Mouse (Mus musculus): ENCODE measurements at regions not wholly inside any gene's neighbourhood (a gene's known extent, or its start where the extent isn't known, plus 50 kb on each side); places are given as distances from the start of the nearest gene placed in this dataset.
A peak's percentile ranks its signal among the peaks of the same experiment; 100 is the strongest.

- no peak for DNase-seq (ENCODE audit: low spot score in 2 of 2)
Measured at GRCm38 (mm10) chr6:143287322-143287721, 120.3 kb downstream of the Etnk1 start.

- no peak for DNase-seq (ENCODE audit: low spot score in 2 of 2)
Measured at GRCm38 (mm10) chr6:143288491-143289130, 121.6 kb downstream of the Etnk1 start.

- DNase-seq (ENCODE audit: low spot score in 2 of 2) = no peak
Measured at GRCm38 (mm10) chr6:143293648-143294047, 126.6 kb downstream of the Etnk1 start.

GRCm38 (mm10) chr6:143298391-143298790 lies 131.4 kb downstream of the Etnk1 start:
- DNase-seq (ENCODE audit: low spot score in 2 of 2) = no peak

- no peak for DNase-seq (ENCODE audit: low spot score in 2 of 2)
Measured at GRCm38 (mm10) chr6:143301414-143301813, 134.4 kb downstream of the Etnk1 start.

- DNase-seq (ENCODE audit: low spot score in 2 of 2) = no peak
Measured at GRCm38 (mm10) chr6:143307327-143307726, 140.3 kb downstream of the Etnk1 start.

- DNase-seq (ENCODE audit: low spot score in 2 of 2) = no peak
Measured at GRCm38 (mm10) chr6:143315859-143316258, 148.8 kb downstream of the Etnk1 start.

- no peak for DNase-seq (ENCODE audit: low spot score in 2 of 2)
Measured at GRCm38 (mm10) chr6:143320426-143320825, 153.4 kb downstream of the Etnk1 start.

- peak in 1 of 2 experiments; percentile 34 for DNase-seq (ENCODE audit: low spot score in 2 of 2)
Measured at GRCm38 (mm10) chr6:143324636-143325035, 157.6 kb downstream of the Etnk1 start.

GRCm38 (mm10) chr6:143326956-143327722 lies 160.1 kb downstream of the Etnk1 start:
- DNase-seq (ENCODE audit: low spot score in 2 of 2) = no peak

GRCm38 (mm10) chr6:143327788-143328187 lies 160.8 kb downstream of the Etnk1 start:
- no peak for DNase-seq (ENCODE audit: low spot score in 2 of 2)

GRCm38 (mm10) chr6:143328202-143328601 lies 161.2 kb downstream of the Etnk1 start:
- no peak for DNase-seq (ENCODE audit: low spot score in 2 of 2)

- DNase-seq (ENCODE audit: low spot score in 2 of 2) = no peak
Measured at GRCm38 (mm10) chr6:143329096-143329495, 162.1 kb downstream of the Etnk1 start.

GRCm38 (mm10) chr6:143333493-143333892 lies 166.5 kb downstream of the Etnk1 start:
- no peak for DNase-seq (ENCODE audit: low spot score in 2 of 2)

GRCm38 (mm10) chr6:143336574-143336973 lies 169.6 kb downstream of the Etnk1 start:
- DNase-seq (ENCODE audit: low spot score in 2 of 2) = no peak

- DNase-seq (ENCODE audit: low spot score in 2 of 2) = no peak
Measured at GRCm38 (mm10) chr6:143349000-143349399, 182.0 kb downstream of the Etnk1 start.

- DNase-seq (ENCODE audit: low spot score in 2 of 2) = peak in 1 of 2 experiments; percentile 65
Measured at GRCm38 (mm10) chr6:143359320-143360032, 192.5 kb downstream of the Etnk1 start.

GRCm38 (mm10) chr6:143361149-143361725 lies 194.2 kb downstream of the Etnk1 start:
- no peak for DNase-seq (ENCODE audit: low spot score in 2 of 2)

- no peak for DNase-seq (ENCODE audit: low spot score in 2 of 2)
Measured at GRCm38 (mm10) chr6:143361963-143362362, 194.9 kb downstream of the Etnk1 start.

GRCm38 (mm10) chr6:143365840-143366239 lies 198.8 kb downstream of the Etnk1 start:
- DNase-seq (ENCODE audit: low spot score in 2 of 2) = no peak

- DNase-seq (ENCODE audit: low spot score in 2 of 2) = no peak
Measured at GRCm38 (mm10) chr6:143367804-143368203, 200.8 kb downstream of the Etnk1 start.

GRCm38 (mm10) chr6:143368646-143369045 lies 201.6 kb downstream of the Etnk1 start:
- DNase-seq (ENCODE audit: low spot score in 2 of 2) = no peak
